In the genomic region with DNA sequence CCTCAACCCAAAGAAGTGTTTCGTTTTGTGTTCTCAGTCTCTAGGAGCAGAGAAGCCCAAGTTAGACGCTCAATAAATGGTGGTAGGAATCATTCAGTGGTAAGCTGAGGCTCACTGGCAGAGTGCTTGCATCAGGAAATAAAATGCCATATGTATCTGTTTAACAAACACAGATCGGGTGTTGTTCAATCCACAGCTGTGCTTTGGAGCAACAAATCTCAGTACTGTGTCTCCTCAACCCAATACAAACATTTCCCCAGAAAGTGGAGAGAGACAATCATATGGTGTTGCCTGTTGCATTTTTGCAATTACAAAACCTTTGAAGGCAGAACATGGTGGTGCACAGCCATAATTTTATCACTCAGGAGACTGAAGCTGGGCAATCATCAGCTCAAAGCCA, we compare ENCODE assay signal across 19 mouse cellular contexts.
"Had no signal": no experiment of that assay in that cellular context is flagged by ENCODE, and none has a peak within 500 bp of the region (broad histone marks: within the 10 kb centered on the region; RNA-seq: fewer than 3 reads in every experiment).

No protein-coding gene starts in this region.

- H3K9me3 ChIP-seq: midbrain, embryonic 10.5 days; midbrain, embryonic 12.5 days; neural tube, embryonic 13.5 days; neural tube, embryonic 15.5 days had no signal

- DNase-seq: lung, adult 18-20 months; lung, embryonic 14.5 days; lung, postnatal 10 days; lung, postnatal 4 days; midbrain, embryonic 14.5 days; retina, postnatal 1 day; right cerebral cortex, adult 18-20 months; right cerebral cortex, postnatal 25 days; right cerebral cortex, postnatal 4 days; spleen, adult 18-20 months; thymus, adult 18-20 months; thymus, postnatal 14 days; thymus, postnatal 36 days had no signal

- H3K4me3 ChIP-seq: midbrain, embryonic 10.5 days; midbrain, embryonic 12.5 days; myocyte; neural tube, embryonic 13.5 days; neural tube, embryonic 15.5 days had no signal

- H3K9ac ChIP-seq: lung, embryonic 14.5 days; midbrain, embryonic 12.5 days; neural tube, embryonic 13.5 days; neural tube, embryonic 15.5 days had no signal

- ATAC-seq: midbrain, embryonic 16.5 days had no signal

- H3K4me2 ChIP-seq: lung, embryonic 14.5 days; midbrain, embryonic 12.5 days; neural tube, embryonic 13.5 days; neural tube, embryonic 15.5 days had no signal

- H3K36me3 ChIP-seq: midbrain, embryonic 10.5 days; midbrain, embryonic 12.5 days; neural tube, embryonic 13.5 days; neural tube, embryonic 15.5 days had no signal

- H3K27ac ChIP-seq: midbrain, embryonic 10.5 days; midbrain, embryonic 12.5 days; neural tube, embryonic 13.5 days; neural tube, embryonic 15.5 days had no signal
